Mouse (Mus musculus) limb, embryonic 11.5 days (tissue): ENCODE data around the gene Mlx. TPM values are rescaled to one million over a fixed set of nuclear protein-coding genes. Genes with fewer than 3 reads are reported as not detected.

ENCODE experiments used
- ATAC-seq: fragments of 200-750 bp; cut with Nextera tagmentation; 2 replicates; pipeline ENCODE4 v1.8.0; 2017; ENCODE audit warnings: low read depth; ENCODE audit not compliant: insufficient number of reproducible peaks, low FRiP score, low TSS enrichment
- DNase-seq: peaks from one replicate; pipeline ENCODE4 v3.0.0-alpha.2; 2015; ENCODE audit warnings: low spot score
- H3K27ac ChIP-seq: fragments of 300-500 bp; sonication (generic); replicated peaks from 2 replicates; pipeline ENCODE4 v1.5.1; 2014; ENCODE audit warnings: low read depth, mild to moderate bottlenecking, low read length
- H3K27me3 ChIP-seq: fragments of 300-500 bp; sonication (generic); 2 replicates; pipeline ENCODE4 v1.6.1; 2014; ENCODE audit warnings: mild to moderate bottlenecking, low read length, mixed read lengths; ENCODE audit not compliant: control insufficient read depth, insufficient read depth
- H3K36me3 ChIP-seq: fragments of 300-500 bp; sonication (generic); 2 replicates; pipeline ENCODE4 v1.6.1; 2014; ENCODE audit warnings: mild to moderate bottlenecking, low read length, moderate library complexity, mixed read lengths; ENCODE audit not compliant: control insufficient read depth, insufficient read depth
- H3K4me1 ChIP-seq: fragments of 300-500 bp; sonication (generic); 2 replicates; pipeline ENCODE4 v1.6.1; 2014; ENCODE audit warnings: low read length, mixed read lengths; ENCODE audit not compliant: control insufficient read depth, insufficient read depth
- H3K4me2 ChIP-seq: fragments of 300-500 bp; sonication (generic); 2 replicates; pipeline ENCODE4 v1.6.1; 2014; ENCODE audit warnings: low read depth, mild to moderate bottlenecking, moderate library complexity; ENCODE audit not compliant: severe bottlenecking
- H3K4me3 ChIP-seq: fragments of 300-500 bp; sonication (generic); 2 replicates; pipeline ENCODE4 v1.5.1; 2014; ENCODE audit warnings: low read depth, low read length
- H3K9ac ChIP-seq: fragments of 300-500 bp; sonication (generic); 2 replicates; pipeline ENCODE4 v1.6.1; 2014; ENCODE audit warnings: mild to moderate bottlenecking, low read length
- H3K9me3 ChIP-seq: fragments of 300-500 bp; sonication (generic); 2 replicates; pipeline ENCODE4 v1.6.1; 2016; ENCODE audit warnings: low read length; ENCODE audit not compliant: control insufficient read depth
- WGBS: fragments of 180-500 bp; shearing (Covaris S2); extraction: QIAGEN DNeasy Blood & Tissue Kit; methylation state at CpG from one replicate; pipeline ENCODE4 v1.1.7; 2014; 5-methylcytosine and 5-hydroxymethylcytosine counted together
- polyA plus RNA-seq: library from polyadenylated mRNA; unstranded; fragments of >200 nt; fragmentation: Nextera tagmentation; extraction: Ambion mirVana; gene quantifications from 2 replicates; pipeline ENCODE4 v1.2.1, GENCODE M21; 2014

The Mlx gene
- polyA plus RNA-seq, 1 experiment from 2014 or later: 48.9 TPM

DNA sequence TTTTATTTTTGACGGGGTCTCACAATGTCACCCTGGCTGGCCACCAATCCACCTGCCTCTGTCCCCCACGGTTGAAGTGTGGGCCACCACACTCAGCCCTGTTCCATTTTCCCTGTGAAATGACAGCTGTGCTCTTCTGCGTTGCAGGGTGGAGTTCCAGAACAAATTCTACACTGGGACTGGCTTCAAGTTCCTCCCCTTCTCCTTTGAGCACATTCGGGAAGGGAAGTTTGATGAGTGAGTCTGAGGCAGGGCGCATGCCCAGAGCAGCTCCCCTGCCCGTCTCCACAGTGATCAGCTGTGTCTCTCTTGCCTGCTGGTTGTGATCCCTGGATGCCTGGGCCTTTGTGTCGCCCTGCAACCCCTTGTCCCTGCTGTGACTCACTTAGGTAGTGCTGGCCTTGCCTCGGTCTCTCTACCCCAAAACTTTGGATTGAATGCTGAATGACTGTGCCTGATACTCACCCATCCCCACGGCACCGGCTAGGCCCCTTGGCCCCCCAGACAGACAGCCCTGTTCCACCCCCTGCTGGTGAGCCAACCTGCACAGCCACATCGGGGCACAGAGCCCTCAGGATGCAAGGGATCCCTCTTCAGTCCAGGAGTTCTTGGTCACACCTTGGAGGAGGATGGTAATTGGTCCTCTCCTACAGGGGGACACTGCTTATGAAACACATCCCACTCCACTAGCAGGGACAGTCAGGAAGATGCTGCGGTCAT lies 24.8 kb upstream of the Mlx start:
- H3K27me3 ChIP-seq: no peaks in the 10 kb centered on the region
- ATAC-seq (no peak), DNase-seq (no peak)
- H3K36me3 ChIP-seq: no peaks in the 10 kb centered on the region
- H3K9me3 ChIP-seq: no peaks in the 10 kb centered on the region
- H3K9ac ChIP-seq: no peak overlapping the region; the same call in 1 of the 2 replicates
- 82% methylated on average over 12 of the region's 12 CpGs for WGBS
- peaks cover 11% of the 10 kb centered on the region for H3K4me1 ChIP-seq
- no peak overlapping the region for H3K4me2 ChIP-seq
- H3K4me3 ChIP-seq: no peak overlapping the region
- no peak overlapping the region for H3K27ac ChIP-seq

- peak overlapping the region; percentile 81 for H3K27ac ChIP-seq
- peak overlapping the region; percentile 22 for H3K9ac ChIP-seq
- peaks cover 11% of the 10 kb centered on the region for H3K4me1 ChIP-seq
- no peak overlapping the region; the same call in 1 of the 2 replicates for H3K4me2 ChIP-seq
- DNase-seq (no peak), ATAC-seq (no peak)
- WGBS: 64% methylated on average over 14 of the region's 14 CpGs
- H3K27me3 ChIP-seq: no peaks in the 10 kb centered on the region
- no peaks in the 10 kb centered on the region for H3K9me3 ChIP-seq
- no peaks in the 10 kb centered on the region for H3K36me3 ChIP-seq
- H3K4me3 ChIP-seq: no peak overlapping the region
Observed at GRCm38 (mm10) chr11:101062971-101063675, 24.0 kb upstream of the Mlx start.

DNA sequence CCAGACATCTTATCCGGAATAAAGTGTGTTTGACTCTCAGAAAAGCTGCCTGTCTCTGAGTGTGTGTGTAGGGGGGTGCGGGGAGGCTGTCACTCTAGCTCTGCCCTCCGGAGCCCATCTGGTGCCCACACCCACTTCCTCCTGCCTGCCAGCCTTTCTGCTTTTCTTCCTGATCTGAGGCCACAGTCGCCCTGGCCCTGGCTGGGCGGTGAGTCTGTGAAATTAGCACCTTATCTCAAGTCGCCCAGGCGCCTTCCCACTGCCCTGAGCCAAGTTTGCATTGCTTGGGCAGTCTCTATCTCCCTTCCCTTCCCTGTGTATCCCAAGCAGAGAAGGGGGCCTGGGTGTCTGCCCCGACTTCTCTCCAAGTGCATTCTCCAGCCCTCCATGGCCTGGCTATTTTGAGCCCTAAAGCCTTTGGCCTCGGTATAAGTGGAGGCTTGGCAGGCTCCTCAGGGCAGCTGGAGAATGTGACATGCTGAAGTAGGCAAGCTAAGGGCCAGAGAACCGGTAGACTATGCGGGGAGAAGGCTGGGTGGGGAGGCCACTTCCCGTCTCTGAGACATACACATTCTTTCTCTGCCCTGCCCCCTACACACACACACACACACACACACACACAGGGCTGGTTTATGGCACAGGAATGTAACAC lies 23.3 kb upstream of the Mlx start:
- ATAC-seq (no peak), DNase-seq (no peak)
- WGBS: 30% methylated on average over 12 of the region's 12 CpGs
- Histone ChIP-seq H3K27me3 (no peaks in the 10 kb centered on the region), H3K4me2 (no peak overlapping the region; the same call in 1 of the 2 replicates), H3K9ac (peak overlapping the region; percentile 22; the same call in 1 of the 2 replicates), H3K27ac (peak overlapping the region; percentile 81), H3K4me1 (peaks cover 11% of the 10 kb centered on the region), H3K36me3 (no peaks in the 10 kb centered on the region), H3K9me3 (no peaks in the 10 kb centered on the region), H3K4me3 (no peak overlapping the region)

DNA sequence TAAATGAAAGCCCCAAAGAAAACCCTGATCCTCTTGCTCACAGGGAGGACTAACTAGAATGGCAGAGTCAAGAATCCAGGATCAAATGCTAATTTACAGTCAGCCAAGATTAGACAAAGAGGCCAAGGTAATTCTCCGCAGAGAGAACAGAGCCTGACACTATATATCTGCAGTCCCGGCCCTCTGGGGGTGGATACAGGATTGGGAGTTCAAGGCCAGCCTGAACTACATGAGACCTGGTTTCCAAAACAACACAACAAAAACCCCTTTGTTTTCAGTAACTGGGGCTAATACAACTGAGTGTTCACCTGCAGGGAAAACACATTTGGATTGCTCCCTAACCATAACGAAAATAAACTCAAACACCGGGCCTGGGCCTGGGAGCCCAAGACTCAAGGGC lies 22.6 kb upstream of the Mlx start:
- Histone ChIP-seq H3K9ac (no peak overlapping the region), H3K4me3 (no peak overlapping the region), H3K4me2 (no peak overlapping the region), H3K27me3 (no peaks in the 10 kb centered on the region), H3K9me3 (no peaks in the 10 kb centered on the region), H3K27ac (no peak overlapping the region), H3K36me3 (no peaks in the 10 kb centered on the region), H3K4me1 (peaks cover 11% of the 10 kb centered on the region)
- DNase-seq (no peak), ATAC-seq (no peak)
- WGBS: 80% methylated on average over 4 of the region's 4 CpGs

GRCm38 (mm10) chr11:101065002-101065401 lies 22.1 kb upstream of the Mlx start:
- Histone ChIP-seq H3K4me1 (peaks cover 11% of the 10 kb centered on the region), H3K4me2 (no peak overlapping the region), H3K9me3 (no peaks in the 10 kb centered on the region), H3K9ac (no peak overlapping the region), H3K4me3 (no peak overlapping the region), H3K27me3 (no peaks in the 10 kb centered on the region), H3K27ac (no peak overlapping the region), H3K36me3 (no peaks in the 10 kb centered on the region)
- ATAC-seq: no peak
- 95% methylated on average over 9 of the region's 9 CpGs for WGBS
- no peak for DNase-seq

GRCm38 (mm10) chr11:101066549-101067412 lies 20.3 kb upstream of the Mlx start:
- no peak overlapping the region for H3K27ac ChIP-seq
- 0 out of 2 replicates have a peak, but pooled peaks cover 2% of the 10 kb centered on the region for H3K27me3 ChIP-seq
- no peaks in the 10 kb centered on the region for H3K9me3 ChIP-seq
- H3K36me3 ChIP-seq: no peaks in the 10 kb centered on the region
- 22% methylated on average over 18 of the region's 18 CpGs for WGBS
- H3K4me2 ChIP-seq: peak overlapping the region; percentile 43
- H3K4me3 ChIP-seq: peak overlapping the region; percentile 12; the same call in 1 of the 2 replicates
- no peak overlapping the region for H3K9ac ChIP-seq
- no peak for ATAC-seq
- H3K4me1 ChIP-seq: peaks cover 11% of the 10 kb centered on the region
- DNase-seq: peak; percentile 92

GRCm38 (mm10) chr11:101069391-101070188 lies 17.5 kb upstream of the Mlx start, which contains the start of gene Naglu:
Gene Naglu, plus strand, starts transcription at chr11:101070012.
- no peak within 1 kb of the TSS for H3K27ac ChIP-seq
- H3K4me2 ChIP-seq: peak within 1 kb of the TSS; percentile 96

More at GRCm38 (mm10) chr11:101069391-101070188, 17.5 kb upstream of the Mlx start, which contains the start of gene Naglu:
- DNase-seq (peak; percentile 91), ATAC-seq (peak; percentile 72; the same call in 1 of the 2 replicates)
- Histone ChIP-seq H3K9ac (peak within 1 kb of the TSS; percentile 76), H3K27me3 (0 out of 2 replicates have a peak, but pooled peaks cover 2% of the 10 kb centered on the region), H3K4me1 (no peaks in the 10 kb centered on the region), H3K4me3 (peak within 1 kb of the TSS; percentile 78), H3K36me3 (no peaks in the 10 kb centered on the region), H3K9me3 (no peaks in the 10 kb centered on the region)
- 6% methylated on average over 35 of the region's 35 CpGs for WGBS
